9 mouse cellular contexts compared by ENCODE assay signal in the genomic region with DNA sequence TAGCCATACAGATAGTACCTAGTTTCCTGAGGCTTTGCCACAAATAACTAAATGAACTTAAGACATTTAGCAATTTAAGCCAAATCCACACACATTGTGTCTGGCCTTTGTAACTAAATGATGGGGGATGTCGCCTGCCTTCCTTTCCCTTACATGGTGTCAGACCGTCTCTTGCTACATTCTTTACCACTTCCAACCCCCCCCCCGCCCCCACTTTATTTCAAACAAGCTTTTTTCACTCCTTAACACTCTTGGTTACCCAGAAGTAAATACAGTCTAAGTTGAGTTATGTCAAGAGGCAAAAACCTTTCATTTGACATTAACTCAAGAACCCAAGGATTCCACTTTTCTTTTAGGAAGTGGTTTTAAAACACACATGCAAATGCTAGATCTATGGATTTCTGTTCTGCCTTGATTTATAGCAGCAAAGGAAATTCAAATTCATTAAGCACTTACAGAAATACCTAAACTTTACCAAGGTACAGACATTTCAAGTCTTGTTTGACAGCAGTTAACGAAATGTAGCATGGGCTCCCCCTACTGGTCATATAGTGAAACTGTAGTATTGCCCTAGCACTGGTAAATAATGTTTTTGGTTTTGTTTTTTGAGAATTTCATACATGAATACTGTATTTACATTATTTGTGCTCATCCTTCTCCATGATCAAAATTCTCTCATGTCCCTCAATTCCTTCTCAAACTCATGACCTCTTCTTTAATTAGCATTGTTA.
DNase-seq lines count a peak whose midpoint lies in the region; ATAC-seq and TF ChIP-seq lines count a peak whose summit lies in the region.
"Had no signal": no experiment of that assay in that cellular context is flagged by ENCODE, and none has a peak within 500 bp of the region (broad histone marks: within the 10 kb centered on the region; RNA-seq: fewer than 3 reads in every experiment).

No protein-coding gene starts in this region.

- H3K27me3 ChIP-seq in heart, embryonic 10.5 days (ENCODE audit: insufficient read depth, poor library complexity, severe bottlenecking): no peaks in the 10 kb centered on the region
- H3K27me3 ChIP-seq in midbrain, postnatal 0 days (ENCODE audit: insufficient read depth, low read length): no peaks in the 10 kb centered on the region
- H3K27me3 ChIP-seq in midbrain, embryonic 10.5 days (ENCODE audit: low read depth, poor library complexity, severe bottlenecking): no peaks in the 10 kb centered on the region
- no peaks in the 10 kb centered on the region for H3K27me3 ChIP-seq in intestine, postnatal 0 days (replicated peaks; ENCODE audit: control insufficient read depth, insufficient read depth, low read length)
- H3K27me3 ChIP-seq: embryonic facial prominence, embryonic 12.5 days had no signal

- H3K27ac ChIP-seq in heart, embryonic 10.5 days: no peak overlapping the region
- no peak overlapping the region for H3K27ac ChIP-seq in midbrain, postnatal 0 days (ENCODE audit: low read depth, low read length)
- H3K27ac ChIP-seq in midbrain, embryonic 10.5 days (replicated peaks): no peak overlapping the region
- no peak overlapping the region for H3K27ac ChIP-seq in intestine, postnatal 0 days (ENCODE audit: low read depth, low read length)
- H3K27ac ChIP-seq: embryonic facial prominence, embryonic 12.5 days had no signal

- no peak overlapping the region for H3K9ac ChIP-seq in midbrain, postnatal 0 days (replicated peaks; ENCODE audit: low read length, poor library complexity, severe bottlenecking)
- H3K9ac ChIP-seq in intestine, postnatal 0 days (ENCODE audit: low read depth, low read length): no peak overlapping the region
- H3K9ac ChIP-seq: embryonic facial prominence, embryonic 12.5 days had no signal

- no peaks in the 10 kb centered on the region for H3K4me1 ChIP-seq in heart, embryonic 10.5 days
- no peaks in the 10 kb centered on the region for H3K4me1 ChIP-seq in midbrain, postnatal 0 days (ENCODE audit: insufficient read depth, low read length)
- H3K4me1 ChIP-seq in midbrain, embryonic 10.5 days: no peaks in the 10 kb centered on the region
- no peaks in the 10 kb centered on the region for H3K4me1 ChIP-seq in intestine, postnatal 0 days (replicated peaks; ENCODE audit: control insufficient read depth, insufficient read depth, low read length)
- H3K4me1 ChIP-seq: embryonic facial prominence, embryonic 12.5 days had no signal

- H3K36me3 ChIP-seq in heart, embryonic 10.5 days: no peaks in the 10 kb centered on the region
- no peaks in the 10 kb centered on the region for H3K36me3 ChIP-seq in midbrain, postnatal 0 days (ENCODE audit: insufficient read depth, low read length)
- no peaks in the 10 kb centered on the region for H3K36me3 ChIP-seq in midbrain, embryonic 10.5 days
- H3K36me3 ChIP-seq in intestine, postnatal 0 days (ENCODE audit: control insufficient read depth, insufficient read depth): no peaks in the 10 kb centered on the region
- H3K36me3 ChIP-seq: embryonic facial prominence, embryonic 12.5 days had no signal

- no peak overlapping the region for H3K4me3 ChIP-seq in heart, embryonic 10.5 days
- no peak overlapping the region for H3K4me3 ChIP-seq in midbrain, postnatal 0 days (ENCODE audit: low read depth, low read length)
- H3K4me3 ChIP-seq in midbrain, embryonic 10.5 days: no peak overlapping the region
- no peak overlapping the region for H3K4me3 ChIP-seq in intestine, postnatal 0 days (ENCODE audit: low read depth, low read length)
- H3K4me3 ChIP-seq: embryonic facial prominence, embryonic 12.5 days had no signal

- H3K9me3 ChIP-seq in heart, embryonic 10.5 days: no peaks in the 10 kb centered on the region
- H3K9me3 ChIP-seq in midbrain, postnatal 0 days (ENCODE audit: low read length): no peaks in the 10 kb centered on the region
- no peaks in the 10 kb centered on the region for H3K9me3 ChIP-seq in midbrain, embryonic 10.5 days (replicated peaks)
- no peaks in the 10 kb centered on the region for H3K9me3 ChIP-seq in intestine, postnatal 0 days (ENCODE audit: control insufficient read depth)
- H3K9me3 ChIP-seq: embryonic facial prominence, embryonic 12.5 days had no signal

- intact Hi-C loops in gastrocnemius, postnatal 14 days (cut with DNase I; ENCODE audit: low total_unique reads): loop anchor here (5.0 kb wide), 2 partner anchors 347 to 427 kb away; no protein-coding TSS in a partner anchor

- DNase-seq in heart, adult 18-20 months: peak; percentile 38 to 64
- no peak for DNase-seq in heart, embryonic 10.5 days (ENCODE audit: low spot score)
- peak; percentile 84 for DNase-seq in midbrain, postnatal 0 days (ENCODE audit: low spot score)
- no peak for DNase-seq in midbrain, embryonic 10.5 days (ENCODE audit: low spot score)
- peak; percentile 72 for DNase-seq in brain, adult 2 months (ENCODE audit: low read depth, low spot score)
- DNase-seq in telencephalon, adult 2 months (ENCODE audit: low read depth, low spot score): peak; percentile 43
- DNase-seq in gastrocnemius, postnatal 14 days: no peak

- no peak for ATAC-seq in midbrain, postnatal 0 days (ENCODE audit: low FRiP score)
- no peak for ATAC-seq in intestine, postnatal 0 days

- peak; percentile 96 for TF ChIP-seq CTCF in midbrain, postnatal 0 days (IDR thresholded peaks at IDR 0.05)
- peak; percentile 92 for TF ChIP-seq CTCF in intestine, postnatal 0 days (IDR thresholded peaks at IDR 0.05; ENCODE audit: low read depth)

- WGBS in heart, embryonic 10.5 days: 37% methylated on average over 4 of the region's 4 CpGs
- WGBS in midbrain, postnatal 0 days: 38% methylated on average over 4 of the region's 4 CpGs
- WGBS in midbrain, embryonic 10.5 days: 44% methylated on average over 4 of the region's 4 CpGs
- 28% methylated on average over 4 of the region's 4 CpGs for WGBS in intestine, postnatal 0 days

- H3K4me2 ChIP-seq in midbrain, postnatal 0 days (ENCODE audit: low read depth, low read length, poor library complexity, severe bottlenecking): no peak overlapping the region
- no peak overlapping the region for H3K4me2 ChIP-seq in intestine, postnatal 0 days (replicated peaks; ENCODE audit: low read depth)
- H3K4me2 ChIP-seq: embryonic facial prominence, embryonic 12.5 days had no signal

Comparison
In these comparisons a context has a peak if more than half of its experiments do, and no peak if none do; other contexts are left out.
1. DNase-seq: peak in heart, adult 18-20 months (2 of 2), midbrain, postnatal 0 days (single experiment), brain, adult 2 months (single experiment) and telencephalon, adult 2 months (single experiment); none in heart, embryonic 10.5 days (single experiment), midbrain, embryonic 10.5 days (single experiment) and gastrocnemius, postnatal 14 days (single experiment).